Mouse (Mus musculus) hindbrain, embryonic 11.5 days (tissue): ENCODE results near the gene Uqcrfs1. TPM values are rescaled to one million over a fixed set of nuclear protein-coding genes. Genes with fewer than 3 reads are reported as not detected.
A peak's percentile ranks its signal among the peaks of the same experiment; 100 is the strongest.

Source experiments
- ATAC-seq: fragments of 200-750 bp; cut with Nextera tagmentation; 2 replicates; pipeline ENCODE4 v1.8.0; 2017; ENCODE audit warnings: mild to moderate bottlenecking, moderate TSS enrichment, moderate library complexity; ENCODE audit not compliant: low FRiP score
- DNase-seq: peaks from one replicate; pipeline ENCODE4 v3.0.0-alpha.2; 2015; ENCODE audit warnings: low spot score
- H3K27ac ChIP-seq: fragments of 300-500 bp; sonication (generic); 2 replicates; pipeline ENCODE4 v1.5.1; 2014; ENCODE audit warnings: mild to moderate bottlenecking, low read depth, low read length
- H3K27me3 ChIP-seq: fragments of 300-500 bp; sonication (generic); 2 replicates; pipeline ENCODE4 v1.6.1; 2014; ENCODE audit warnings: mild to moderate bottlenecking, low read length, moderate library complexity, mixed read lengths; ENCODE audit not compliant: control insufficient read depth, insufficient read depth
- H3K36me3 ChIP-seq: fragments of 300-500 bp; sonication (generic); 2 replicates; pipeline ENCODE4 v1.6.1; 2014; ENCODE audit warnings: mild to moderate bottlenecking, low read length, moderate library complexity, mixed read lengths; ENCODE audit not compliant: control insufficient read depth, insufficient read depth
- H3K4me1 ChIP-seq: fragments of 300-500 bp; sonication (generic); replicated peaks from 2 replicates; pipeline ENCODE4 v1.6.1; 2014; ENCODE audit warnings: low read length, mixed read lengths; ENCODE audit not compliant: control insufficient read depth, insufficient read depth
- H3K4me2 ChIP-seq: fragments of 300-500 bp; sonication (generic); replicated peaks from 2 replicates; pipeline ENCODE4 v1.6.1; 2014; ENCODE audit warnings: mild to moderate bottlenecking, low read depth, low read length
- H3K4me3 ChIP-seq: fragments of 300-500 bp; sonication (generic); 2 replicates; pipeline ENCODE4 v1.5.1; 2014; ENCODE audit warnings: low read depth, low read length
- H3K9ac ChIP-seq: fragments of 300-500 bp; sonication (generic); 2 replicates; pipeline ENCODE4 v1.6.1; 2014; ENCODE audit warnings: low read depth, low read length
- H3K9me3 ChIP-seq: fragments of 300-500 bp; sonication (generic); 2 replicates; pipeline ENCODE4 v1.6.1; 2016; ENCODE audit warnings: low read length; ENCODE audit not compliant: control insufficient read depth
- WGBS: fragments of 180-500 bp; shearing (Covaris S2); extraction: QIAGEN DNeasy Blood & Tissue Kit; methylation state at CpG from one replicate; pipeline ENCODE4 v1.1.7; 2014; 5-methylcytosine and 5-hydroxymethylcytosine counted together
- polyA plus RNA-seq: library from polyadenylated mRNA; unstranded; fragments of >200 nt; fragmentation: Nextera tagmentation; extraction: Ambion mirVana; gene quantifications from 2 replicates; pipeline ENCODE4 v1.2.1, GENCODE M21; 2014

Gene Uqcrfs1
- polyA plus RNA-seq, 1 experiment from 2014 or later: 255 TPM

DNA sequence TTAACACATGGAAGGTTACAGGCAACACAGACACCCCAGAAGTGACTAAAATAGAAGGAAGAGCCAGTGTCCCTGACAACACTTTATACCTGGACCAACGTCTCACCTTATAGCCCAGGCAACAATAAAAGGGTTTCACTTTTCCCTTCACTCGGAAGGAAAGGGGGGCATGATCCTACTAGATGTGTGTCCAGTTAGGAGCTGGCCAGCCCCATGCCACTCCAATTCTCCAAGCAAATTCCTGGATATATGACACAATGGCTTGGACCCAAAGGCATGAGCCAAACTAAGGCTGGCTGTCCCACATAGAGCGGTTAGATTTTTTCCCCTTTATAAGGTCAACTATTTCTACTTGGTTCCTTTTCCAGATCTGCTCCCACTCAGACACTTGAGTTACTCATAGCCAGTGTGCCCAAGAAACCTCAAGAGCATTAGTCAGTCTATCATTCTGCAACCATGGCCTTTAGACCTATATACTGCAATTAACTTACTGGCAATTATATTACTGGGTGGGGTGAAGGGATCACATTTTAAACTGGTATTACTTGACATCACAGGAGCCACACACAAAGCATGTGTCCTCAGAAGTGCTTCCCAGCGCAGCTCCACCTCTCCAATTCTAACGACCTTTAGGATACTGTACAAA, 21.8 kb downstream of the Uqcrfs1 start:
- ATAC-seq (no peak), DNase-seq (no peak)
- no peak overlapping the region for H3K27ac ChIP-seq
- no peak overlapping the region for H3K9ac ChIP-seq
- WGBS: 92% methylated on average over 5 of the region's 5 CpGs
- H3K4me1 ChIP-seq: no peaks in the 10 kb centered on the region
- no peaks in the 10 kb centered on the region for H3K27me3 ChIP-seq
- no peak overlapping the region for H3K4me2 ChIP-seq
- H3K4me3 ChIP-seq: no peak overlapping the region
- no peaks in the 10 kb centered on the region for H3K9me3 ChIP-seq
- H3K36me3 ChIP-seq: no peaks in the 10 kb centered on the region

DNA sequence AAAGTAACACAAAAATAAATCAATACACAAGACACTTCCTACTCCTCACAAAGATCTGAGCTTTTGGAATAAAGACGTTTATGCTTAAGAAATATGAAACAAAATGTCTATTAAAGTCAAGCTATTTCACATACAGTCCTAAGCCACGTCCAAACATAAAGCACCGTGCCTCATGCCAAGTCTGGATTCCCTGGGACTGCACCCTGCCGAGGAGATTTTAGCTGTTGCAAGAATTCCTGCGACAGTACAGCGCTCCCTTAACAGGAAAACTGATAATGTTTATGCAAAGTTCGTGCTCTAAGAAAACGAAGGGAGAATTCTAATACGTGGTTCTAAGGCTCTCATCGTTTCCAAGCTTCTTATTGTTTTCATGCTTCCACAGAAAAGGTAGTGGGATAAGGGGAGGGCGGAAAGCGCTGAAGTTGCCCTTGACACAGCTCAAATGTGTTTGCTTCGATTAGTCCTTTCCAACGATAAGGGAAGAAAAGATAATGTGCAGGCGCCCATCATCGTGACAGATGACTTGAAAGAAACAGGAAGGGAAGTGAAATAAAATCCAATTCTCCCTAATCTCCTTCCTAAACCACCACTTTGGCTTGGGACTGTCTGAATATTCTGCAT, 23.8 kb downstream of the Uqcrfs1 start:
- Histone ChIP-seq H3K4me1 (no peaks in the 10 kb centered on the region), H3K27ac (no peak overlapping the region), H3K4me3 (no peak overlapping the region), H3K36me3 (no peaks in the 10 kb centered on the region), H3K9ac (no peak overlapping the region), H3K4me2 (no peak overlapping the region), H3K9me3 (no peaks in the 10 kb centered on the region), H3K27me3 (no peaks in the 10 kb centered on the region)
- DNase-seq (no peak), ATAC-seq (no peak)
- WGBS: 78% methylated on average over 16 of the region's 16 CpGs

DNA sequence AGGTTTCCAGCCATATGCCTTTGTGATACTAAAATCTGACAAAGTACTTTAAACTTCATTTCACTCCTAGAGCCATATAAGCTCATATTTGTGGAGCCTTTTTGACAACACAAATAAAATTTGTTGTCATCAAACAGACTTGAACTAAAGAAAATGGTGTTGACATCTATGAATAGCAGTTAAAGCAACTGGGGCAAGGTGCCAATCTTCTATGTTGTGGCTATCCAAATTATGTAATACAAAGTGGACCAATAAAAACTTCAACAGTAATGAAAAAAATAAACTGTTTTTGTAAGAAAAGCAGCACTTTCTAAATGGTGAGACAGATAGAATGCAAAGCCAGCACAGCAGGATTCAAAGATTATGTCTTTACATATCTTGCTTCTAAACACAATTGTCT, 27.0 kb downstream of the Uqcrfs1 start:
- no peak for DNase-seq
- no peak overlapping the region for H3K9ac ChIP-seq
- H3K27me3 ChIP-seq: no peaks in the 10 kb centered on the region
- no peaks in the 10 kb centered on the region for H3K4me1 ChIP-seq
- H3K9me3 ChIP-seq: no peaks in the 10 kb centered on the region
- H3K4me3 ChIP-seq: no peak overlapping the region
- H3K27ac ChIP-seq: no peak overlapping the region
- H3K36me3 ChIP-seq: no peaks in the 10 kb centered on the region
- H3K4me2 ChIP-seq: no peak overlapping the region
- no peak for ATAC-seq

DNA sequence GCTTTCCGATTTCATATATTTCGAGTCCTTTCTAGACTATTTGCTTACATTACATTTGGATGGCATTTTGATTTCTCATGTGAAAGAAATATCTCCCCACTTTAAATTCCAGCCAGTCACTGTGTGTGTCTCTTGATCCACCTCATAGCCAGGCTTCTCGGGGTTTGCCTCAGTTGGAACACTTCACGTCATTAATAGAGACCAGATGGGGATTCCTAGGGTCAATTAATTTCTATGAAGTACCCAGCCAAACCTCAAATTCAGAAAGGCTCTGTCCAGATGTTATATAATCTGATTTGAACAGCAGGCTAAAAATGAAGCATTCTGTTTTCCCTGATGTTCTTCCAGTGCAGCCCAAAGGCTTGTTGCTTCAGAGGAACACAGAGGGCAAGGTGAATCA, 37.5 kb downstream of the Uqcrfs1 start:
- Histone ChIP-seq H3K4me2 (no peak overlapping the region), H3K27ac (no peak overlapping the region), H3K9ac (no peak overlapping the region), H3K27me3 (no peaks in the 10 kb centered on the region), H3K4me3 (no peak overlapping the region), H3K36me3 (no peaks in the 10 kb centered on the region), H3K9me3 (no peaks in the 10 kb centered on the region), H3K4me1 (no peaks in the 10 kb centered on the region)
- ATAC-seq (no peak), DNase-seq (no peak)
- WGBS: 75% methylated on average over 4 of the region's 4 CpGs

DNA sequence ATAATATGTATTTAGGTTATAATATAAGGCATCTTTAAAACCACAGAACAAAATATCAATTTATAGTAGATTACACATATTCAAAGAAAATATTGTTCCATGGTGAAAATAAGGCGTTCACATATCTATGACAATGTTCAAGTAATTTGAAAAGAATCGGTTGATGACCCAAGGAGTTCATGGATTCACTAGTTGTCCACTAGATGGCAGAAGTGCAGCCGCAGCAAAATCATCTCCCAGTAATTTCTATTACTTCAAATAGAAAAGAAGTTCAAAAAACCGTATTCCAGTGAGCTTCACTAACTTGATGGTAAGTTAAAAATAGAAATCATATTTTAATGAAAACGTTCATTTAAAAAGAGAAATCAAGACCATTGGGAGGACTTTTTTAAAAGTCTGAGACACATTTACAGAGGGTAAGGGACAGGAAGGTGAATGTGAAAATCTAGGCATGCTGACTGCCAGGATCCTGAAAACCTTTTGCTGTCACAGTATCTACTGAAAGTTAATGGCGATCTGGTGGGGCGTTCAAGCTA, 43.2 kb downstream of the Uqcrfs1 start:
- no peaks in the 10 kb centered on the region for H3K4me1 ChIP-seq
- no peak overlapping the region for H3K4me3 ChIP-seq
- H3K27ac ChIP-seq: no peak overlapping the region
- no peak overlapping the region for H3K9ac ChIP-seq
- no peak overlapping the region for H3K4me2 ChIP-seq
- 40% methylated on average over 7 of the region's 7 CpGs for WGBS
- no peaks in the 10 kb centered on the region for H3K27me3 ChIP-seq
- no peaks in the 10 kb centered on the region for H3K36me3 ChIP-seq
- DNase-seq: peak; percentile 31
- H3K9me3 ChIP-seq: no peaks in the 10 kb centered on the region
- no peak for ATAC-seq

Other genes starting within 250 kb of the Uqcrfs1 start
- gene Agtr1a, start 208.9 kb downstream of the Uqcrfs1 start, polyA plus RNA-seq: 1.4 and 1.7 TPM in 2 replicates
- gene Dusp22, start 114.6 kb upstream of the Uqcrfs1 start, polyA plus RNA-seq: 17.0 and 19.0 TPM in 2 replicates
- 0.03 and 0.06 TPM in 2 replicates for gene Irf4, start 203.9 kb upstream of the Uqcrfs1 start, polyA plus RNA-seq